Mouse (Mus musculus) liver, adult (tissue): Measurements from ENCODE around the gene Olfr1080.
"Not testable (repeated sequence)": the region's sequence is repeated elsewhere in the genome, so short reads cannot be mapped to it uniquely, and the experiment has no call there.

Experiments
- GATA4 ChIP-seq: IDR thresholded peaks from 2 replicates; pipeline ENCODE4 v1.6.1; 2014; ENCODE audit warnings: mild to moderate bottlenecking, low read length; ENCODE audit not compliant: insufficient replicate concordance

Gene Olfr1080

GRCm38 (mm10) chr2:86558135-86558534 is at the start of gene Olfr1080:
Gene Olfr1080 (minus strand): TSS chr2:86558235.
- not testable (repeated sequence) for TF ChIP-seq GATA4

GRCm38 (mm10) chr2:86598866-86599265 is 40.8 kb upstream of the Olfr1080 start, which contains the start of gene Olfr1082:
Gene Olfr1082 (minus strand): TSS chr2:86598966.
- not testable (repeated sequence) for TF ChIP-seq GATA4

- no peak for TF ChIP-seq GATA4
These were observed 15.7 kb downstream of the Olfr1080 start, which contains the start of gene Olfr1079 for GRCm38 (mm10) chr2:86542380-86542779. Gene Olfr1079 (minus strand): TSS chr2:86542480.

GRCm38 (mm10) chr2:86530991-86531390 is 27.0 kb downstream of the Olfr1080 start:
- no peak for TF ChIP-seq GATA4

- TF ChIP-seq GATA4: no peak
These were observed 49.9 kb downstream of the Olfr1080 start, which contains the start of gene Olfr1076 for GRCm38 (mm10) chr2:86508161-86508560. Gene Olfr1076 (plus strand): TSS chr2:86508461.
